ENCODE assay signal across 13 mouse cellular contexts in genomic region chr8:106500018-106500685, GRCm38 (mm10). TPM values are rescaled to one million over a fixed set of nuclear protein-coding genes. Genes with fewer than 3 reads are reported as not detected.
DNase-seq lines count a peak whose midpoint lies in the region; ATAC-seq lines count a peak whose summit lies in the region.
"Had no signal": no experiment of that assay in that cellular context is flagged by ENCODE, and none has a peak within 500 bp of the region (broad histone marks: within the 10 kb centered on the region; RNA-seq: fewer than 3 reads in every experiment).

Gene 6030452D12Rik (plus strand): TSS chr8:106500522.

- H3K27ac ChIP-seq in kidney, embryonic 15.5 days: peak within 1 kb of the TSS; percentile 62
- H3K27ac ChIP-seq in intestine, embryonic 15.5 days: peak within 1 kb of the TSS; percentile 23
- H3K27ac ChIP-seq in macrophage: peak within 1 kb of the TSS; percentile 27
- no peak within 1 kb of the TSS for H3K27ac ChIP-seq in hindbrain, embryonic 13.5 days
- H3K27ac ChIP-seq: embryonic facial prominence, embryonic 13.5 days; liver, embryonic 15.5 days; neural tube, embryonic 13.5 days had no signal

- no peak within 1 kb of the TSS for H3K4me3 ChIP-seq in kidney, embryonic 15.5 days (replicated peaks)
- H3K4me3 ChIP-seq in intestine, embryonic 15.5 days (replicated peaks): no peak within 1 kb of the TSS
- H3K4me3 ChIP-seq in macrophage (ENCODE audit: inconsistent target): no peak within 1 kb of the TSS
- no peak within 1 kb of the TSS for H3K4me3 ChIP-seq in hindbrain, embryonic 13.5 days
- H3K4me3 ChIP-seq: embryonic facial prominence, embryonic 13.5 days; liver, embryonic 15.5 days; neural tube, embryonic 13.5 days had no signal

- H3K27me3 ChIP-seq in kidney, embryonic 15.5 days: no peaks in the 10 kb centered on the region
- no peaks in the 10 kb centered on the region for H3K27me3 ChIP-seq in intestine, embryonic 15.5 days (replicated peaks)
- 0 out of 2 replicates have a peak, but pooled peaks cover 2% of the 10 kb centered on the region for H3K27me3 ChIP-seq in hindbrain, embryonic 13.5 days
- H3K27me3 ChIP-seq: embryonic facial prominence, embryonic 13.5 days; liver, embryonic 15.5 days had no signal

- no peak within 1 kb of the TSS for H3K9ac ChIP-seq in kidney, embryonic 15.5 days
- no peak within 1 kb of the TSS for H3K9ac ChIP-seq in intestine, embryonic 15.5 days
- H3K9ac ChIP-seq in hindbrain, embryonic 13.5 days: no peak within 1 kb of the TSS
- H3K9ac ChIP-seq: embryonic facial prominence, embryonic 13.5 days; liver, embryonic 15.5 days; neural tube, embryonic 13.5 days had no signal

- no peak within 1 kb of the TSS for H3K4me2 ChIP-seq in kidney, embryonic 15.5 days
- no peak within 1 kb of the TSS for H3K4me2 ChIP-seq in intestine, embryonic 15.5 days (replicated peaks)
- no peak within 1 kb of the TSS for H3K4me2 ChIP-seq in hindbrain, embryonic 13.5 days
- H3K4me2 ChIP-seq: embryonic facial prominence, embryonic 13.5 days; liver, embryonic 15.5 days; neural tube, embryonic 13.5 days had no signal

- H3K36me3 ChIP-seq in kidney, embryonic 15.5 days: no peaks in the 10 kb centered on the region
- H3K36me3 ChIP-seq in intestine, embryonic 15.5 days: no peaks in the 10 kb centered on the region
- H3K36me3 ChIP-seq in macrophage (ENCODE audit: inconsistent target): no peaks in the 10 kb centered on the region
- no peaks in the 10 kb centered on the region for H3K36me3 ChIP-seq in hindbrain, embryonic 13.5 days
- H3K36me3 ChIP-seq: embryonic facial prominence, embryonic 13.5 days; liver, embryonic 15.5 days; neural tube, embryonic 13.5 days had no signal

- ATAC-seq in kidney, embryonic 15.5 days (replicated peaks; ENCODE audit: low FRiP score): no peak
- no peak for ATAC-seq in intestine, embryonic 15.5 days
- ATAC-seq in hindbrain, embryonic 13.5 days (ENCODE audit: low FRiP score): no peak

- H3K4me1 ChIP-seq in kidney, embryonic 15.5 days: peaks cover 8% of the 10 kb centered on the region; the same call in 1 of the 2 replicates
- peaks cover 10% of the 10 kb centered on the region for H3K4me1 ChIP-seq in intestine, embryonic 15.5 days (replicated peaks)
- no peaks in the 10 kb centered on the region for H3K4me1 ChIP-seq in hindbrain, embryonic 13.5 days (replicated peaks)
- H3K4me1 ChIP-seq: liver, embryonic 15.5 days; neural tube, embryonic 13.5 days had no signal

- no peak for DNase-seq in kidney, postnatal 25 days
- DNase-seq in NIH3T3 (ENCODE audit: low read depth): peak; percentile 81
- no peak for DNase-seq in right cerebral cortex, postnatal 25 days
- no peak for DNase-seq in thymus, postnatal 0 days (ENCODE audit: low spot score)
- DNase-seq: gastrocnemius, postnatal 10 days had no signal

- H3K9me3 ChIP-seq in kidney, embryonic 15.5 days (replicated peaks): no peaks in the 10 kb centered on the region
- no peaks in the 10 kb centered on the region for H3K9me3 ChIP-seq in intestine, embryonic 15.5 days
- H3K9me3 ChIP-seq in hindbrain, embryonic 13.5 days: no peaks in the 10 kb centered on the region
- H3K9me3 ChIP-seq: embryonic facial prominence, embryonic 13.5 days; liver, embryonic 15.5 days; neural tube, embryonic 13.5 days had no signal

- WGBS in kidney, embryonic 15.5 days: 58% methylated on average over 8 of the region's 8 CpGs
- 42% methylated on average over 8 of the region's 8 CpGs for WGBS in intestine, embryonic 15.5 days
- WGBS in macrophage (ENCODE audit: missing documents): 19% methylated on average over 8 of the region's 8 CpGs
- WGBS in hindbrain, embryonic 13.5 days: 80% methylated on average over 8 of the region's 8 CpGs

- H3K79me2 ChIP-seq in macrophage (ENCODE audit: inconsistent target): no peaks in the 10 kb centered on the region

RNA-seq across cellular contexts. Expression of gene 6030452D12Rik, which starts in this region (rescaled TPM):
- not detected in 2 replicates for polyA plus RNA-seq in kidney, embryonic 15.5 days (2015; fragmentation: Nextera tagmentation; extraction: Ambion mirVana)
- not detected in 2 replicates for polyA plus RNA-seq in intestine, embryonic 15.5 days (2015; fragmentation: Nextera tagmentation; extraction: Ambion mirVana)
- not detected for total RNA-seq in macrophage (2018; cell fraction: chromatin; rRNA removed)
- total RNA-seq in macrophage (2018; cell fraction: cytosol; rRNA removed): not detected
- not detected for total RNA-seq in macrophage (2018; cell fraction: nucleus; rRNA removed)
- polyA plus RNA-seq in macrophage (2018): not detected in 3 replicates
- not detected in 2 replicates for polyA plus RNA-seq in hindbrain, embryonic 13.5 days (2015; fragmentation: Nextera tagmentation; extraction: Ambion mirVana)
- not detected in 2 replicates for polyA plus RNA-seq in thymus, postnatal 0 days (2015; fragmentation: Nextera tagmentation; extraction: Ambion mirVana)
- total RNA-seq: ES-E14; gastrocnemius, postnatal 10 days had no signal
- polyA plus RNA-seq: embryonic facial prominence, embryonic 13.5 days; liver, embryonic 15.5 days; neural tube, embryonic 13.5 days had no signal
